Mouse (Mus musculus): Measurements from ENCODE around the gene Plekhs1. TPM values are rescaled to one million over a fixed set of nuclear protein-coding genes. Genes with fewer than 3 reads are reported as not detected.

Plekhs1 gene
- polyA plus RNA-seq (2015; fragmentation: Illumina TruSeq; extraction: RNeasy Lipid Tissue Mini Kit (QIAGEN cat#74804); ENCODE audit: low read depth, low replicate concordance), result 0.43 TPM

GRCm38 (mm10) chr19:56461522-56462101 lies at the start of gene Plekhs1:
TSS of gene Plekhs1 (plus strand) at chr19:56461640.

Other genes starting within 250 kb of the Plekhs1 start
- not detected for gene Habp2, start 174.5 kb upstream of the Plekhs1 start, polyA plus RNA-seq (2015; fragmentation: Illumina TruSeq; extraction: RNeasy Lipid Tissue Mini Kit (QIAGEN cat#74804); ENCODE audit: low read depth, low replicate concordance)
- 0.49 TPM for gene Nrap, start 71.6 kb upstream of the Plekhs1 start, polyA plus RNA-seq (2015; fragmentation: Illumina TruSeq; extraction: RNeasy Lipid Tissue Mini Kit (QIAGEN cat#74804); ENCODE audit: low read depth, low replicate concordance)
- 5.2 TPM for gene Casp7, start 64.5 kb upstream of the Plekhs1 start, polyA plus RNA-seq (2015; fragmentation: Illumina TruSeq; extraction: RNeasy Lipid Tissue Mini Kit (QIAGEN cat#74804); ENCODE audit: low read depth, low replicate concordance)
- 7.5 TPM for gene Dclre1a, start 86.6 kb downstream of the Plekhs1 start, polyA plus RNA-seq (2015; fragmentation: Illumina TruSeq; extraction: RNeasy Lipid Tissue Mini Kit (QIAGEN cat#74804); ENCODE audit: low read depth, low replicate concordance)
- gene Nhlrc2, start 86.6 kb downstream of the Plekhs1 start, polyA plus RNA-seq (2015; fragmentation: Illumina TruSeq; extraction: RNeasy Lipid Tissue Mini Kit (QIAGEN cat#74804); ENCODE audit: low read depth, low replicate concordance), result 7.6 TPM

All from brain, adult 10 weeks (tissue).